Mouse (Mus musculus): ENCODE measurements around the gene Il27ra. TPM values are rescaled to one million over a fixed set of nuclear protein-coding genes. Genes with fewer than 3 reads are reported as not detected.
"Not testable (repeated sequence)": the region's sequence is repeated elsewhere in the genome, so short reads cannot be mapped to it uniquely, and the experiment has no call there.

Il27ra gene
- total RNA-seq, 4 experiments from 2014 or later, result 1.5 to 2.7 (median 1.8) TPM

DNA sequence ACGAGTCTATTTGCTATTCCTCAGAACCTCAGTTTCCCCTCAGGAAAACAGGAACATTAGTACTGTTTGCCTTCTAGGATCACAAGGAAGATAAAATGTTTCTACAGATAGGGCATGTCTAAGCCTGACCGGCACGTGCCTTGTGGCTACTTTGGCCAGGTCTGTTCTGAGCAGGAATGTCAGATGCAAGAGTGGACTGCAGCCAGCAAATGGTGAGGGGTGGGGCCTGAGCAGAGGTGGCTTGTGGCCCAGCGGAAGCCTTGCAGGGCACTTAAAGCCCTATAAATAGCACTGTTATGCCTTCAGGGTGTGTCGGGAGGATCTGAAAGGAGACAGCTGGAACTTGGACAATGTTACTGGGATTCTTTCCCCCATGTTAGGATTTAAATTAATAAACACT, 19.3 kb downstream of the Il27ra start:
- no peak for DNase-seq (ENCODE audit: low spot score in 2 of 2)

DNA sequence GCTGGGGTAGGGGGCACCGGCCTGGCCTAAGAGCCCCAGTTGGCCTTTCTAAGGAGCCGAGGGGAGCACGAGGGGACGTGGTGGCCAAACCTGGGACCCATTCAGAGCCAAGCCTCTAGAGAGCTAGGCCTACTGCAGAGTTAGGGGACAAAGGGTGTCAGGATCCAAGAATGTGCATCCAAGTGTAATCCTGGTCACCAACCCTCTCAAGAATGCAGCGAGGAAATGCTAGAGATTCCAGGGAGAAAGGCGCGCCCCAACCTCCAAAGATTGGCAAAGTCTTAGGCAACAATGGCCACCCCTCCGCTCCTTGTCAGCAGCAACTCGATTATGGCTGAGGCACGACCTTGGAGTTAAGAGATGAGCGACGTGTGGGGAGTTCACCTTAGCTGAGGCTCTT, 20.8 kb downstream of the Il27ra start:
- no peak for DNase-seq (ENCODE audit: low spot score in 2 of 2)

DNA sequence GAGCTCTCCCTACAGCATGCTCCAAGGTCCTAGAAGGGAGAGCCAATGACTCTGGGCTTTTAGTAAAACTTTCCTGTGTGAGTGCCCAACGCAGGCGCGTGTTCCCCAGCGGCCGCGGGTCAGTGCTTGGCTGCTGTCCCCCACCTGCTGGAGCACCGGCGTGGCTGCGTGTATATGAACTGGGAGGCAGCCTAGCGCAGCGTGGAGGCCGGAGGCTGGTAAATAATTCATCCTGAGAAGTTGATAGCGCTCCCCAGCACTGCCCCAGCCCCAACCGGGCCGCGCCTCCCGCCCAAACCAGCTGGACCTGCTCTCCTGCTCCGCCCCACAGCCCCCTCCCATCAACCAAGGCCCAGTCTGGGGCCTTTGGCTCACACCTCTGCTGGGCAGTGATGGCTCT, 21.3 kb downstream of the Il27ra start, which contains the start of gene Palm3:
Palm3 (plus strand) TSS at position 376 of the 400 bp plus-strand sequence.
- no peak for DNase-seq (ENCODE audit: low spot score in 2 of 2)

DNA sequence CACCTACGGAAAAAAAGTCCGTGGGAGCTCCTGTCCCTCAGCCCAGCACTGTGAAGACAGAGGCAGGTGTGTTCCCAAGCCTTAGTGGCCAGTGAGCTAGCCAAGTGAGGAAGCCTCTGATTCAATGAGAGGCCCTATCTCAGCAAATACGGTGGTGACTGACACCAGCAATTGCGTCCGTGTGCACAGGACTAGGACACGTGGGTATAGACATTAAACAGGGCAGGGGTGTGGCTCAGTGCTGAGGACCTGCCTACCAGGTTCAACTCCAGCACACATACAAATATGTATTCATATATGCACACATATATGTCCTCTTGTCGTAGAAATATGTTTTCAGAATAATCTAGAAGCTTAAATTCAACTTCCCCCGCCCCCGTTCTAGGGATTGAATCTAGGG, 22.7 kb downstream of the Il27ra start:
- no peak for DNase-seq (ENCODE audit: low spot score in 2 of 2)

DNA sequence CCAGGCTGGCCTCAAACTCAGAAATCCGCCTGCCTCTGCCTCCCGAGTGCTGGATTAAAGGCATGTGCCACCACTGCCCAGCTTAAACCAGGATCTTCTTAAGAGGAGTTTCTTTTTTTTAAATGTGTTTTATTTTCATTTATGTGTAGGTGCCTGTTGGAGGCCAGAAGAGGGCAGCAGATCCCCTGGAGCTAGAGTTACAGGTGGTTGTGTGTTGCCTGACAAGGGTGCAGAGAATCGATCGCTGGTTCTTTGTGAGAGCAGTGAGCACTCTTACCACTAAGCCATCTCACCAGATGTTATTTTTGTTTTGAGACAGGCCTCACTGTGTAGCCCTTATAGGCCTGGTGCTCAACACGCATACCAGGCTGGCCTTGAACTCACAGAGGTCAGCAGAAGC, 26.6 kb downstream of the Il27ra start:
- no peak for DNase-seq (ENCODE audit: low spot score in 2 of 2)

DNA sequence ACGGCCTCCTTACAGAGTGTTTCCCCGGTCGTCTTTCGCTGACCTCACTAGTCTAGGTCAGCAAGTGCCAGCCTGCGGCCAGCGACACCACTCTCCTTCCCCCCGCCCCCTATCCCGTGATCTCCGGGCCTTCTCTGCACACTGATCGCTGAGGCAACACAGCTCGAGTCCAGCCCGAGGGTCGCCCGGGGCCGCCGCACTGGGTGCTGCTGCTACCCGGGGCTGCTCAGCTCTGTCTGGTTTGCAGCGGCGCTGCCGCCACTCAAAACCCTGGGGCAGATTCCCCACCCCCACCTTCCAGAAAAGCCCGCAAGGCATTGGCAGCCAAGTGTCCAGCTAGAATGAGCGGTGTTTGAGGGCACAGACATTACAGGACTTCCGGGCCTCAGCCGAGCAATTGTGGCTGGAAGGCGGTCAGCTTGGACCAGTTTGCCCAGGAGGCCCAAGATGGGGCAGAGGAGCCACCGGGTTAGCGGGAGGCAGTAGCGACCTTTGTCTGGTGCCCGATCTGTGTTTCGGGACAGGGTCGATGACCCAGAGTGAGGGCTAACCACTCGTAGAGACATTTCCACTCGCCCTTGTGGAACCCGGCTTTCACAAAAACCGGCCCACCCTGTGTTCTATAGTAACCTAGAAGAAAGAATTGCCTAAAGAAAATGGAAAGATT, 29.8 kb downstream of the Il27ra start:
- no peak for DNase-seq (ENCODE audit: low spot score in 2 of 2)

DNA sequence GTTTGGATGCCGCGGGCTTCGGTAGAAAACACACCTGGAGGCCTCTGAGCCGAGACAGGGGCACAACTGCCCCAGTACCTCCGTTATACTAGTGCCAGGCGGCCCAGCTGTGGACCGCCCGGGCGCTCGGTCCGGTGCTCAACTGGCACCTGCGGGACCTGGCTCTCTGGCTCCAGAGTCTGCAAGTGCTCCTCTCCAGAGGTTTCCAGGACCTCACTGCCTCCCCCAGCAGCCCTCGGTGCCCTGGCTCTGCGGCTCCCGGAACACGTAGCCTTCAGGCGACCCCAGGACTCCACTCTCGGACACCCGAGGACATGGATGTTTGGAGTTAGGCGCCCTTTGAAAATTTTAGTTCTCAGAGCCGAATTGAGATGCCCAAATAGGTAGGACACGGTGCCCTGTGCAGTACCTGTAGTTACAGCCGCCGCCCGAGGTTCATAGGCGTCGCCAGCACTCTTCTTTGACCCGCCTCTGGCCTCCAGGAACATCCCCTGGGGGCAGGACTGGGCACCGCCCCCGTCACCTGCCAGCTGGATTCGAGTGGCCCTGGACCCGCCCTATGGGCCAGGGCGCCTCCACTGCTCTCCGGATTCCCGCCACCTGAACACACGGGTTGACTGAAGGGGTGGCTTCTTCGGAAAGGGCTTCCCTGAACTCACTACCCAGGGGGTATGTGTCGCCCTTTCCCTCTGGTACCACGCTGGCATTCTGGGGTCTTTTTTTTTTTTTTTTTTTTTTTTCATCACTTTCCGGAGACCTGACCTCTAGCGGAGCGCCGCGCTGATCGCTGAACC, 30.5 kb downstream of the Il27ra start, which contains the start of gene 2210011C24Rik:
2210011C24Rik (minus strand) TSS at position 467 of the 794 bp plus-strand sequence.
- no peak for DNase-seq (ENCODE audit: low spot score in 2 of 2)

DNA sequence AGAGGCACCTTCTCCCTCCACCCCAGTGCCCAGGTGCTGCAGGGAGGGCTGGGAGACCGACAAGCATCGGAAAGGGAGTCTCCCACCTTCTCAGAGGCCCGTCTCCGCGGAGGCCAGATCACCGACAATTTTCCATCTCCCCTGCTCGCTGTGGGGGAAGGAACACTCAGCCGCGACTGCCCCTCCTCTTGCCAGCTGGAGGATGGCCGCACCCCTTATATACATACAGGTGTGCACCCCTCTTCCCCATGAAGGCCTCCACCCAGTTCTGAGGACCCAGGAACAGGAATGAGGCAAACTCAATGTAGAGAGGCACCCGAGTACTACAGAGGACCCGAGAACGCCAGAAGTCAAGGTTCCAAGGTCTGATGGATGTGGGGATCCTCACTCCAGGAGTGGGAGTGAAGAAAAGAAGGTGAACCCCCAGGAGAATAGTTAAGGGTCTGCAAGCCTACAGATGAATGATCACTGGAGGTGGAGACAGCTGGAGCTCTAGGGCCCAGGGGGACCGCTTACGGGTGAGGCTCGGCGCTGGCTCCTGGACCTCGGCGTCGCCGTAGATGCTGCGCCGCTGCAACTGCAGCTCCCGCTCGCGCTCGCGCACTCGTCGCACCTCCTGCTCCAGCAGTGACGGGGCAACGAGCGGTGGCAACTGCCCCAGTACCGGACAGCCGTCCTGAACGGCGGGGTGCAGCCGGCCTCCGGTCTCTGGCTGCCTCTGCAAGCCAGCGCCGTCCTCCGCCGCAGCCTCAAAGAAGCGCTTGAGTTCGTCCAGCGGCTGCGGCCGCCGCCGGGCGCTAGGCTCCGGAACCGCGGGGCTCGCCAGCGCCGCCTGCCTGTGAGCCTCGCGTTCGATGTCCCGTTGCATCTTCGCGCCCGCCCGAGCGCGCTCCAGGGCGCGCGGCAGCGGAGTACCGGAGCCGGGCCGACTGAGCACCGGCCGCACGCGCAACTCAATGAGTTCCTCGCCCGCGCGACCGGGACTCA, 31.5 kb downstream of the Il27ra start:
- DNase-seq (ENCODE audit: low spot score in 2 of 2), result no peak

DNA sequence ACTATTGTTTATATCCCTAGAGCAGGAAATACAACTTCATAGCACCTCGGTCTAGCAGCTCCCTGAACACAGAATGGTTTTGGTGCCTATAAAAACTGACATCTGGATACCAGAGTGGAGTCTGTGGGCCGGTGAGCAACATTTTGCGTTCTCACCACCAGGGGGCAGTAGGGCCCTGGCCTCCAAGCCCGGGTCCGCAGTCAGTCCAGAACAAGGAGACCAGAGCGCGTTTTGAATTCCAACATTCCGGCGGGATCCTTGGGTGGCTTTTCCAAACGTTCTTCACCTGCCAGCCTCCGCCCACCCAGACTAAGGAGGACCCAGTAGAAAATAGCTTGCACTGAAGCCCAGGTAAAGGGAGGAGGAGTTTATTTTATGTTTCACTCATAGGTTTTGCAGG, 32.5 kb downstream of the Il27ra start:
- peak; percentile 70 to 87 for DNase-seq (ENCODE audit: low spot score in 2 of 2)

DNA sequence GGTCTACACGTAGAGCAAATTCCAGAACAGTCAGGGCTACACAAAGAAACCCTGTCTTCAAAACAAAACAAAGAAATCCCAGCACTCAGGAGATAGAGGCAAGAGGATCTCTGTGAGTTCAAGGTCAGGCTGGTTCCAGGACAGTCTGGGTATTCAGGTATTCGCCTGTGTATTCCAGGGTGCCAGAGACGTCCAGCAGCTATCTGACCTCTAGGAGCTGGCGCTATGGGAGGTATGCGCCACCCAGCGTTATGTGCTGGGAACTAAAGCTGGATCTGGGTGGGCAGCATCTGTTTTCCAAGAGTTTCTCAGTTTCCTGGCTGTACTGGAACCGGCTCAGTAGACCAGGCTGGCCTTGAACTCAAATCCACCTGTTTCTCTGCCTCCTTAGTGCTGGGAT, 34.0 kb downstream of the Il27ra start:
- no peak for DNase-seq (ENCODE audit: low spot score in 2 of 2)

DNA sequence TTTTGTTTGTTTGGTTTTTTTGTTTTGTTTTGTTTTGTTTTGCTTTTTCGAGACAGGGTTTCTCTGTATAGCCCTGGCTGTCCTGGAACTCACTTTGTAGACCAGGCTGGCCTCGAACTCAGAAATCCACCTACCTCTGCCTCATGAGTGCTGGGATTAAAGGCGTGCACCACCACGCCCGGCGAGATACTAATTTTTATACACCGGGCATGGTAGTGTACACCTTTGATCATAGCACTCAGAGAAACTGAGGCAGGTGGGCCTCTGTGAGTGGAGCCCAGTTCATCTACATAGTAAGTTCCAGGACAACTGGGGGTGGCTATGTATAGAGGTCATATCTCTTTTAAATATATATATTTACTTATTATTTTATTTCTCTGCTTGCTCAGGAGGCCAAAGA, 36.9 kb downstream of the Il27ra start:
- not testable (repeated sequence) for DNase-seq (ENCODE audit: low spot score in 2 of 2)

DNA sequence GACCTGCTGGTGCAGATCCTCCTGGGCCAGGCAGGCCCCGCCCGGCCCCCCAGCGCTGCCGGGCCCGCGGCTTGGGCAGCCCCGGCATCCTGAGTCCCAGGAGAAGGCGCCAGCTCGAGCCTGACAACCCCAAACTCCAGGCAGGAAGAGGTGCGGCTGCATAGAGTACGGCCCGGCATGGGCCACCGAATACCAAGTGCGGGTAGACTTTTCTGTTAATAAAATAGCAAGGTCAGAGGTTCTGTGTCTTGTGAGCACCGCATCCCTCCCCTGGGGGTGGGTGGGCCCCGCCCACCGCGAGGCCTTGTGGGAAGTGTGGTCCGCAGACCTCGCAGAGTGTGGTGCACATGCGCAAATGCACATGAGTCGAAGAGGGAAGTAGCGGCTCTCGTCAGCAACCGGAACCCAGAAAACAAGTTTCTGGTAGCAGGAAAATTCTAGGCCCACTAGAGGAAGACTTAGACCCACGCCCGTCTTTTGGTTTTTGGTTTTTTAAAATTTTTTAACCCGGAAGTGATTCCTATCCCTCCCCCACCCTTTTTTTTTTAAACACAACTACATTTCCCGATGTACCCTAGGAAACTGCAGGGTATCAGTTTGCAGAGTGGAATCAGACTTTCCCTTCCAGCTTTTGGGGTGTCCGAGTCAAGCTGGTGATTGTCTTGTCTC, 37.7 kb downstream of the Il27ra start:
- DNase-seq (ENCODE audit: low spot score in 2 of 2), result peak; percentile 92

DNA sequence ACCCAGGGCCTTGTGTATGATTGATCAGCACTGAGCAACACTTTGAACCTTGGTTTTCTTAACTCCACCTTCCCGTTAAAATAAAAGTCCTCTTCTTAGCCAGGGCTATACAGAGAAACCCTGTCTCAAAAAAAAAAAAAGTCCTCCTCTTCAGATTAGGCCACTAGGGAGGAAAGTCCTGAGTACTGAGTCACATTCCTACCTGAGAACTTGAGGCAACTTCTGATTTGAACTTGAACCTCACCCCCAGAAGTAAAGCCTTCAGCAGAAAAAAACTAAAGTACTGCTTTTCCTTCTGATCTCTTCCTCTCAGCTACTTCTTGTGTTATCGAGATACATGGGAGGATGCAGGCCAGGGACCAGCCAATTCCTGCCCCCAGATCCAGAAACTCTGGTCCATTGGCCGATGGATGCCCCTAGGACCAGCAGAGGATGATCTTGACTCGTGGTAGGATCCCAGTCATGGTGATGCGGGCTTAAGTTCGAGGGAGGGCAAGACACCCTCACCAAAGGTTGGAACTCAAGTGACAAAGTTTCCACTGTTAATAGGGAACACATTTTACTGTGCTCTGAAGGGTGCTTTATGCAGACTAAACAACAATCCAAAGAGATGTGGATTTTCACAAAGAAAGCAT, 38.7 kb downstream of the Il27ra start:
- DNase-seq (ENCODE audit: low spot score in 2 of 2), result no peak

DNA sequence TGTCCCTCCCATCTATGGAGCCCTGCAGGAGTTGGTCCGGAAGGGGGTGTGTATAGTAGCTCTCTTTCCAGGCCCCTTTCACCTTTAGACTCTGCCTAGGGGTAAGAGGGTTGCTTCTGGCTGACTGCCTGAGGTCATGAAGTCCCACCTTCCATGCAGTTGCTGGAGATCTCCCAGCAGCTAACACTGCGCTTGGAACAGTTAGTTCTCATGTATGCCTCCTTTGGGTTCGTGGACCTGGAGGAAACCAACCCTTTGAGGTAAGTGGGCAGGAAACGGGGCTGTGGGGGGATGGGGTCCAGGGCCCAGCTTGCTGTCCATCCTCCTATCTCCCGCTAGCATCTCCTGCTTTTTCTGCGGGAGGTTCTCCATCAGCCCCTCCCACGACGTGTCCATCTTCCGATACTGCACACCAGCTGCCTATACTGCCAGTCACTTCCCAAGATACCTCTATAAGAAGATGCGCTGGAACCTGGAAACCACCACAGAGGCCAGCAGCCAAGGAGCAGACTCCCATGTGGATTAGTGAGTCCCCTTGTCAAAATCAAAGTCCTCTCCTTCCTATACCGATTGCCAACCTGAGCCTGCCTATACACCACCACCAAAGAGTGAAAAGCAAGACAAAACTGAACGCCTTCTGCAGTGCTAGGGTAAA, 39.3 kb downstream of the Il27ra start:
- no peak for DNase-seq (ENCODE audit: low spot score in 2 of 2)

DNA sequence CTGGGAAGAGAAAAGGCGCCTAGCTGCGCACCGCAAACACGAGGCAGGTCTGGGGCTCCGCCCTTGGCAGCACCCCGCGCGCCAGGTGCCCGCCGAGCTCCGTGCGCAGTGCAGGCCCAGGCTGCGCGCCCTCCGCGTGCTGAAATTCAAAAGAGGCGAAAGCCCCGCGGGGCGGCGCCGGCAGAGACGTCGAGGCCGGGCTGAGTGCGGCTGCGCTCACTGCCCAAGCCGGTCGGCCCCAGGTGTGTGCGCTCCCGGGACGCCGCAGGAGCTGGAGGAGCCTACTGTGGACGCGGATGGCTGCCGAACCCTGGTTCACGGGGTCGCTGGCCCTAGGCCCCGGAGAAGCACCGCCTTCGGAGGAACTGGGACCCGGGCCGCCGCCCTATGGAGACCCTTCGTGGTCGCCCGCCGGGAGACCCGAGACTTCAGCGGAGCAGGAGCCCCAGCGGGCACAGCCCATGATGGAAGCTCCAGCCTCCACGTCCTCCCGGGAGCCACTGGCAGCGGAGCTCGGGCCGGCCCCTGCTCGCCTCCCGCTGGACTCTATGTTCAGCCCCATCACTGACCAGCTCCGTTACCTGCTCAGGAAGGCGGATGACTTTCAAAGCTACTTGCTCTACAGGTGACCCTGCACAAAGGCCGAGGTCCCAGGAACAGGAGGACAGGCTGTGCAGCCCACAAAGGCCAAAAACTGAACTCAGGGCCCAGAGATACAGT, 40.9 kb downstream of the Il27ra start, which contains the start of gene 1700067K01Rik:
1700067K01Rik (plus strand) TSS at position 222 of the 720 bp plus-strand sequence.
- no peak for DNase-seq (ENCODE audit: low spot score in 2 of 2)

DNA sequence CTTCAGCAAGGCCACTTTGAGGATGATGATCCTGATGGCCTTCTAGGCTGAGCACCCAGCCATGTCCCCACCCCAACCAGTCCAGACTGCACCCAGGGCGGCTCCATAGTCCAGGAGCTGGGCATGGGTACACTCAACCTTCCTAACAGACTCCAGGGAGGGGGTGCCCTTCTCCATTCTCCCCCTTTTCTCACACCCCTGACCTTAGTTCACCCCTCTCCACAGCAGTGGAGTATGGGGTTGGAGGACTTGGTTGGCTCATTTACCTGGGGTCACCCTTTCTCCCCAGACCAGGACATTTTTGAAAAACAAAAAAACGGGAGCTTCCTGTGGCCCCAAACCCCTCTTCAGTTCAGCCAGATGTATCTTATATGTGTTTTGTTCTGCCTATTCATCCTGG, 42.6 kb downstream of the Il27ra start:
- no peak for DNase-seq (ENCODE audit: low spot score in 2 of 2)

DNA sequence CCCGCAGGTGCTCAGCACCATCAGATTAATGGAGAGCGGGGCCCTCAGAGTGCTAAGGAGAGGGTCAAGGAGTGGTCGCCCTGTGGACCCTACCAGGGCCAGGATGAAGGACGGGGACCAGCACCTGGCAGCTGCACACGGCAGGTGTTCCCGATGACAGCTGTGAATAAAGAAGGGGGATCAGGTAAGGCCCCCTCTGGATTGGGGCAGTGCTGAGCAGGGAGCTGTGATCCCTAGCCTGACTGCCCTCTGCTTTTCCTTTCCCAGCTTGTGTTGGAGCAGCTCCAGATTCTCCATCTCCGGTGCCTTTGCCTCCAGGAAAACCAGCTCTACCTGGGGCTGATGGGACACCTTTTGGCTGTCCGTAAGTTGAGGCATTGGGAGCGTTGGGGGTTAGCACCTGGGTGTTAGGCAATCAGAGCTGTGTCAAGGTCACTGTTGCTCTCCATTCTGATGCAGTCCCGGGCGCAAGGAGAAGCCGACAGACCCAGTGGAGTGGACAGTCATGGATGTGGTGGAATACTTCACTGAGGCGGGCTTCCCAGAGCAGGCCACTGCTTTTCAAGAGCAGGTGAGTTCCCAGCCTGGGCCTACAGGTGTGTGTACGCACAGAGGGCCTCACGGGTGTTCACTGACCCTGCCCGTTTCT, 43.2 kb downstream of the Il27ra start:
- no peak for DNase-seq (ENCODE audit: low spot score in 2 of 2)

DNA sequence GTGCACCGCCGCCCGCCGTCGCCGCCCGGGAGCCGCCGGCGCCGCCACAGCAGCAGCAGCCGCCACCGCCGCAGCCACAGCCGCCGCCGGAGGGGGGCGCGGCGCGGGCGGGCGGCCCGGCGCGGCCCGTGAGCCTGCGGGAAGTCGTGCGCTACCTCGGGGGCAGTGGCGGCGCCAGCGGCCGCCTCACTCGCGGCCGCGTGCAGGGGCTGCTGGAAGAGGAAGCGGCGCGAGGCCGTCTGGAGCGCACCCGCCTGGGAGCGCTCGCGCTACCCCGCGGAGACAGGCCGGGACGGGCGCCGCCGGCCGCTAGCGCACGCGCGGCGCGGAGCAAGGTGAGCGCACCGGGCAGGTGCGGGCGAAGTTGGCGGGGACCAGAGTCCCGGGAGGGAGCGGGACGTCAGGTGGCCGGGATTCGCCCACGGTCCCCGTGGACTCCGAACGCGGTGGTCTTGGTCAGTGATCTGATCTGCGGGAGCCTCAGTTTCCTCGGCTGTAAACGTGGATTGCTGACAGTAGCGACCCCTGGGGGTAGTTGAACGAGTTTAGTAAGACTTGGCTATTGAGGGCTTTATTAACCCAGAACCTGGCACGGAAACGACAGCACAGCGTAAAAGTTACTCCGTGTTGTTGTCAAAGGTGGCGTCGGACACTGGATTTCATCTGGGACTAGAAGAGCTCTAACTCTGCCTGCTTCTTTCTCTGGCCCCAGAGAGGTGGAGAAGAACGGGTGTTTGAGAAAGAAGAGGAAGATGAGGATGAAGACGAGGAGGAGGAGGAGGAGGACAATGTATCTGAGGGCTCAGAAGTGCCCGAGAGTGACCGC, 43.9 kb downstream of the Il27ra start:
- DNase-seq (ENCODE audit: low spot score in 2 of 2), result no peak
